Mouse (Mus musculus) gastrocnemius, postnatal 14 days (tissue): ENCODE measurements at regions not wholly inside any gene's neighbourhood (a gene's known extent, or its start where the extent isn't known, plus 50 kb on each side); places are given as distances from the start of the nearest gene placed in this dataset.
A peak's percentile ranks its signal among the peaks of the same experiment; 100 is the strongest.

Source experiments
- DNase-seq: peaks from one replicate; pipeline ENCODE4 v3.0.0; 2021; ENCODE audit warnings: mixed read lengths
- intact Hi-C: fragments of 180-260 bp; cut with DNase I; formaldehyde crosslinking; loops from one replicate; pipeline ENCODE4 v1.15.1; 2025; ENCODE audit warnings: low total_unique reads

- intact Hi-C loops = no loop called here
- DNase-seq = peak; percentile 12
These were observed 121.6 kb downstream of the Uck2 start for GRCm38 (mm10) chr1:167163486-167163885.

- DNase-seq = no peak
- intact Hi-C loops = no loop called here
These were observed 122.6 kb downstream of the Uck2 start for GRCm38 (mm10) chr1:167162495-167162894.

DNA sequence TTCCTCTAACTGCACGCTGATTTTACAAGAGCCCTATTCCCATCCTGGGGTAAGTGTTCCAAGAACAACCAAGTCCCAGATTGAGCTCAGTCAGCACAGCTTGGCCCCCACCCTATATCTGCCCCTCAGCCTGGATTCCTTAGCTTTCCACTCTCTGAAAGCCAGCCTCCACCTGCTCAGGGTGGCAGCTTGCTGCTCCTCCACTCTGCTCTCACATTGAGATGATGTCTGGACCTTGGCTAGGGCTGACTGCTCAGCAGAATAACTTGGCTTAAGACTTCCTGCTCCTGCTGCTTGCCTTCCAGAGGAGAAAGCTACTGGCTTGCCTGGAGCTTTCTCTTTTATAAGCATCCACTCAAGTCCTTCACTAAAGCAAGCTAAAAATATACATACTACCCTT, 125.6 kb downstream of the Uck2 start:
- no peak for DNase-seq
- intact Hi-C loops = no loop called here

DNA sequence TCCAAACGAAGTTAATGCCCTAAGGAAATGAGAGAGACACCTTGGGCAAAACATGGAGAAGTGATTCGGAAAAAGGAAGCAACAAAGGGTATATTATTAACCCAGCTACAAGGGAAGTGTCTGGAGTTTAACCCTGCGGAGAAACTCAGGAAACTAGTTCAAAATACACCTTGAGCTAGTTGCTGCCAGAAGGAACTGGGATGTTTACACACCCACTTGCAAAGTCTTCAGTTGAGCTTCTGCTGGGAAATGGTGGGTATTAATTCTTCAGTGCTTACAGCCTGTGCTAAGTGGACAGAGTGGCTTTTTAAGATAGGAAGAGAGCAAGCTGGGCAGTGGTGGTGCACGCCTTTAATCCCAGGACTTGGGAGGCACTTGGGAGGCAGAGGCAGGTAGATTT, 132.7 kb downstream of the Uck2 start:
- intact Hi-C loops = no loop called here
- no peak for DNase-seq

- no peak for DNase-seq
- intact Hi-C loops = no loop called here
These were observed 140.8 kb downstream of the Uck2 start for GRCm38 (mm10) chr1:167144335-167144734.

DNA sequence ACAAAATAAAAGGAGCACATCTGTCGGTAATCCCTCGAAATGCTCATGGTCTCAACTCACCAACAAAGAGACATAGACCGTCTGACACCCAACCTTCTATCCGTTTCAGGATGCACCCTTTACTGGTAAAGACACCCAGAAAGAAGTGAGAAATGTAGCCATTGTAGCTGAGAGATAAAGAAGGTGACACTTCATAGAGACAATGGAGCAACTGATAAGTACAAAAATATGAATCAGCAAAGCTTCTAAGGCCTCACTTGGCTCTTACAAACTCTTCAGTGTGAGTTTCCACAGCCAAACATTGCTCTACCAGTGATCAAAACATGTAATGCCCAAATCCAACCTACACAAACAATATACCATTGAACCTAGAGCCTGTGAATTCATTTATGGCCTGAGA, 141.3 kb downstream of the Uck2 start:
- intact Hi-C loops = no loop called here
- DNase-seq = no peak
